Mouse (Mus musculus) brain, embryonic 14.5 days (tissue): ENCODE measurements at regions not wholly inside any gene's neighbourhood (a gene's known extent, or its start where the extent isn't known, plus 50 kb on each side); places are given as distances from the start of the nearest gene placed in this dataset.

Source experiments
- DNase-seq: peaks from one replicate; pipeline ENCODE4 v3.0.0-alpha.2; 2011; ENCODE audit warnings: low read depth
- CTCF ChIP-seq: fragments of 200-500 bp; IDR thresholded peaks from 2 replicates; pipeline ENCODE4 v1.5.1; 2012; ENCODE audit warnings: inconsistent platforms, mild to moderate bottlenecking, moderate library complexity, borderline replicate concordance; ENCODE audit not compliant: insufficient read depth, insufficient read length; ENCODE audit errors: extremely low read depth
- POLR2A ChIP-seq: fragments of 200-500 bp; IDR thresholded peaks from 2 replicates; pipeline ENCODE4 v1.6.1; 2012; ENCODE audit warnings: mild to moderate bottlenecking, inconsistent platforms, borderline replicate concordance; ENCODE audit not compliant: poor library complexity, insufficient read depth, insufficient read length, severe bottlenecking; ENCODE audit errors: extremely low read depth

DNA sequence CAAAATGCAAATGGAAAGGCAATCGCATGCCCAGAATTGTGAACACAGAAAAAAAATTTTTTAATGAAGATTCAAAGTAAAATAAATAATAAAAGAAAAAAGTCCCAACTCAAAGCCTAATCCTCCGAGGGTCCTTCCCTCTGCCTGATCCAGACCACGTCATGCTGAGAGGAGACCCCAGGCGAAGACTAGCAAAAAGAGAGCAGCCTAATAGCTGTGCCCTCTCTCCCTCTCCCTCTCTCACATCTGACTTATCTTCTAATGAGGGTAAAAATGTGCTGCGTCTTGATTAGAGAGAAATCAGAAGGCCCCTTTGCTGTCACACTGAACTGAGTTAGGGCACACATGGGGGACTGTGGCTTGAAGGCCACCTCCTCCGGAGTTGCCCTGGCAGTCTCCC is 163.1 kb upstream of the Nectin1 start:
- TF ChIP-seq POLR2A: no peak
- no peak for TF ChIP-seq CTCF
- DNase-seq: peak; percentile 41

DNA sequence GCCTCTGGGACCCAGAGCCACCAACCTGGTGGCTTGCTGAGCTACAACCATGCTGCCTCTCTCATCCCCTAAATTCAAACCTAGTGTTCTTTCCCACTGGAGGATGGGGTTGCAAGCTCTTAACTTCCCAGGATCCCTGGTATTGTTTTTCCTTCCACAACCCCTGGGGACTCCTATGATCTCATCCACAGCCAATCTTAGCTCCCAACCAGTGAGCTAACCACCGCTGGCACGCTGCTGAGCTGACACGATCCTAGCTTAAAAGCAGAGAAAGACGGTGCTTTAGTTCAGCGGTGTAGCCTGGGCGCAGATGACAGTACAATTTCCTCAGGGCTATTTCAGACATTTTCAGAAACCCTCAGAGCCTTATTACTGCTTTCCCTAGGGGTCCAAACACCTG is 158.2 kb upstream of the Nectin1 start:
- TF ChIP-seq POLR2A (no peak), CTCF (no peak)
- peak; percentile 25 for DNase-seq

DNA sequence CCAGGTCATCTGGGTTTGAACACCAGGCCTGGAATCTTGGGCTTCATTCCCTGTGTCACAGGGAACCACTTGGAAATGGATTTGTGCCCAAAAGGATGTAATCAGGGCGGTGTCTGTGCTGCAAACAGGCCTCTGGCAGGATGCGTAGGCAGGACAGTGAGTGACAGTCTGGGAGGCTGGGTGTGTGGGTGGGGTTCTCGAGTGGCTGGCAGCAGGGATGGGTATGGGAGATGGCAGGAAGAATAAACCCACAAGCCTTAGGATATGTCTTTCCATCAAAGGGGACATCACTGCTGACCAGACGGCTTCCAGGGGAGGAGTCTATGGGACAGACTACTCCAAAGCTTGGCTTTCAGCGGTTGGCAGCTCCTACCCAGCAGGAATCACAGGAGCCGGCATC is 150.5 kb upstream of the Nectin1 start:
- no peak for DNase-seq
- TF ChIP-seq POLR2A: no peak
- no peak for TF ChIP-seq CTCF

DNA sequence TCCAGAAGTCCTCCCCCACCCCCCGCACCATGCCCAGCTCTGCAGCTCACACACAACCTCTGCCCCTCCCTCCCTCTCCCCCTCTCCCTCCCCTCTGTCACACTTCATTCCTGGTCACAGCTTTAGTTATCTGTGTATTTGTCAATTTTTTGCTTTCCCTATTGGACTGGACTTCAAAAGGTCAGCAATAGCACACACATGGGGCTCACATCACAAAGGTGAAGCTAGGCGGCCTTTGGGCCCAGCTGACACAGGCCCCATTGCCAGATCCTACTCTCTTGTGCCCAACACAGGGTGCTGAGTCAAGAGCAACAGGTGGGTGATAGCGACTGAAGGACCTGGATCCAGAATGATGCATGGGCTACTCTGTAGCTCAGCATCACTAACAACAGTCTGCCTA is 149.0 kb upstream of the Nectin1 start:
- no peak for TF ChIP-seq POLR2A
- DNase-seq: no peak

DNA sequence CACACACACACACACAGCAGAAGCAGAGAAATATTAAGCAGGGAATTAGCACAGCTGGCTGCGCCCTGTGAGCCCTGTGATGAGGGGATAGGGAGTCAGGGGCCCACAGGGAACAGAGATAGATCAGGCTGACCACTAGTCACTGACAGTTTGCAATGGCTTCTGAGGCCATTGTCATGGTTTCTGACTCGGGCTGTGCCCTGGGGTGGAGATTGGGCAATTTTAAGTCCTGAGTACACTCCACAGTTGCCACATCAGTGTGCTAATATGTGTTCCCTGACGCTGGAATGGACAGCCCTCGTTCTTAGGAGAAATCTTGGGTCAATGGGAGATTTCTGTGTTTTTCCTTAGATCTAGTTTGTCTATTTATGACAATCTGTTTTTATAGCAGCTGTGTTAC is 148.3 kb upstream of the Nectin1 start:
- TF ChIP-seq POLR2A: no peak
- no peak for TF ChIP-seq CTCF
- no peak for DNase-seq

DNA sequence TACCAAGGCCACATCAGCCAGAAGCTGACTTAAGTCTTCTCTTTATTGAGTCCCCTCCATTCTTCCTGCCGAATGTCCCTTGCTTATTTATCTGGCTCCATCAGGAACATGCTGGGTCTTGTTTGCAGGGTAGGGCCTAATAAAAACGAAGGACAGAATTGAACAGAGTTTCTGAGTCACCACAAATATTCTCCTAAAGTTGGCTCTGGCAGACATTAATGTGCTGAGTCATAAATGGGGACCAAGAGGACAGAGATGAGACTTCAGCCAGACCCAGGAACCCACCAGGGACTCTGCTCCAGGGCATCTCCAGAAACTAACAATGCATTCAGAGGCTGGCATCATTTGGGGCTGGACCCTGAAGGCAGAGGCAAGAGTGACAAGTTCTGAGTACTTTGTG is 143.4 kb upstream of the Nectin1 start:
- DNase-seq: no peak
- TF ChIP-seq POLR2A: no peak
- TF ChIP-seq CTCF: no peak

DNA sequence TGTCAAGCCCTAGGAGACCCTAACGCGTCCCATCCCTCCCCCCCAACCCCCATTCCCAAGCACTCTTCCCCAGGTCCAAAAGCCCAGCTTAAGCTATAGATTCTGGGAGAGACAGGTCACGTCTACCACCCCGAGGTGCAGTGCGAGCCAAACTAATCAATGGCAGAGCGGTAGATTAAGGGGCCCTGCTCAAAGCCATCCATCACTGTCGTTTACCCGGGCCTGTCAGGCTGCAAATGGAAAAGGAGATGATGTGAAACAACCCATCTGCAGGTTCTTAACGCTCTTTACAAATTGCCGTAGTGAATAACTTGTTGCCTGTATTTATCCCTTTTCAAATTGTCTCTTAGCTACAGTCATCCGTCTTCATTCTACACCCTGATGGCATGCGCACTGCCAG is 126.2 kb upstream of the Nectin1 start:
- DNase-seq: peak; percentile 58
- TF ChIP-seq CTCF (no peak), POLR2A (no peak)

DNA sequence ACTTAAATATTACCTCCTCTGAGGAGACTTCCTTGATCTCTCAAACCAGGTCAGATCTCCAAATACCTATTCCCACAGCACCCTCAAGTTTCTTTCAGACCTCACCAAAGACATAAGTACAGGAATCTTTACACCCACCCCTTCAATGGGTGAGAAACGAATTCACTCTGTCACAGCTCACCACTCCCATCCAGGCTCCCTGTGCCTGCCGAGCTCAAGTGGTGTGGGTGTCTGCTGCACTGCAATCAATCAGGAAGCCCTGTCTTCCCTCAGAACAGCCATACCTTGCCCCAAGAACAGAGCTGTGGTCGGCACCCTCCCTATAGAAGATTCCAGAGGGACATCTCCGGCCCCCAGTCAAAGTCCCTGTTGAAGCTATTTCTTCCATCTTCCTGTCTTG is 116.2 kb upstream of the Nectin1 start:
- no peak for TF ChIP-seq POLR2A
- no peak for TF ChIP-seq CTCF
- no peak for DNase-seq

DNA sequence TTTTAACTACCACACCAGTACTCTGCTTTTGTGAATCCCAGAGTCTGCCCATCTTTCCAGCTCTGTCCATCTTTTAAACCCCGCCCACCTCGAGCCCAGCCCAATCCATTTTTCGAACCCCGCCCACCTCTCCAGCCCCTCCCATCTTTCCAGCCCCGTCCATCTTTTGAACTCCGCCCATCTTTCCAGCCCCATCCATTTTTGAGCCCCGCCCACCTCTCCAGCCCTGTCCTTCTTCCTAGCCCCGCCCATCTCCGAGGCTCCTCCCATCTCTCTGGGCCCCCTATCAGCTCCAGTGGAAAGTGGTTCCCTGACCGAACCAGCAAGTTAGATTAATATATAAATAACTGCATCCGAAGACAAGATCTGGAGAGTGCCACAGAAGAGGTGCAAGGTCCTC is 115.0 kb upstream of the Nectin1 start:
- DNase-seq: no peak

DNA sequence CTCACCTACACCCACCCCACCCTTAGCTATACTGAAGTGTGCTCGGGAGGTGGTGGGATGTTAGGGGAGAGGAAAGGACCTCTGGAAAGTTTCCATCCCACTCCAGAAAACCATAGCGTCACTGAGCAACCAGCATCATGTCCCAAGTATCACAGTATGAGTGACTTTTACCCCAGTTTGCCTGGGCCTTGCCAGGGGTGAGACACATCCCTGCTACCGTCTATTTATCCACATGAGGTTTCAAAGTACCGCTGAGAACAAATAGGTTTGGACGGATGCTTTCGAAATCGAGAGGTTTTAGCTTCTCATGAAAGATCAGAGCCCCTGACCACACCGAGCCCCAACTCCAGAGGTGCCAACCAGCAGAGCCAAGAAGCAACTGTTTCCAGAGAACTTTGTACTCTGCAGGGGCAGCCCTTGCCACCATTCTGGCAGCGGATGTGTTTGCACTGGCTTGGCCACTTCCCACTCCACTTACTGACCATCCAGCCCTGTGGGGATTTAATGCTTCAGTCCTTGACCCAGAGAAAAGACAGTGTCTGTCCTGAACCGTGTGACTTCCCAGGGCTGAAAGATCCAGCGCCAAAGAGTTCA is 107.3 kb upstream of the Nectin1 start:
- TF ChIP-seq CTCF (no peak), POLR2A (no peak)
- DNase-seq: no peak

More for the DNA sequence above, 115.0 kb upstream of the Nectin1 start:
- no peak for TF ChIP-seq POLR2A
- TF ChIP-seq CTCF: no peak

DNA sequence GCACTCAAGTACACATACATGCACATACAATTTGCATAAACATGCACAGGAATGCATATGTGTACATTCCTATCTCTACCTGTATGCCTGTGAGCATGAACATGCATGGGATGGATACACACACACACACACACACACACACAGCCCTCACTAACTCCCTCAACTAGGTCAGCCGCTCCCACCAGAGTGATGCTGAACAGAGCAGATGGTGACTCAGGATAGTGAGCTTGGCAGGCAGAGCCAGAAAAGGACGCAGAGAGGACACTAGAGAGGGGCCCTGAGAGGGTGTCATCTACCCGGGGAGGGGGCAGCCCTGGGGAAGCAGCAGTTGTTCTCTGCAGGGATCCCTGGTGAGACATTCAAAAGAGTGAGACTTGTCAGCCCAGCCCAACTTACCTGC is 85.6 kb upstream of the Nectin1 start:
- no peak for DNase-seq
- TF ChIP-seq POLR2A (no peak), CTCF (no peak)

DNA sequence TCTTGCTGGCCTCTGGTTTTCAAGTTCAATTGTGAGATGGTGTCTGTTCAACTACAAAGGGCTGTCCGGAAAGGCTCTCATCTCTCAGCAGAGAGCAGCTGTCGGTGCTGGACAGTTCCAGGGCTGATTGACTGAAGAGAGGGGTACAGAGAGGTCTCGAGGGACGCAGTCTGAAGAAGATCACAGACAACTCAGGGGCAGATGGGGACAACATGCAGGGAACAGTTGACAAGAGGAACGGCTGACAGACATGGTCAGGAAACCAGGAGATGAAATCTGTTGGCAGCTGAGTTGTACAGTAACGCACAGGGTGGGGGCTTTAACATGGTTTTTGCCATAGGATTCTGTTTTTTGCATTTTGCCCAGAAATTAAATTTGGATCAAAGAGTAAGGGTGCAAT is 84.5 kb upstream of the Nectin1 start:
- no peak for DNase-seq
- no peak for TF ChIP-seq CTCF
- TF ChIP-seq POLR2A: no peak
